Mouse (Mus musculus) cerebellum, adult 2 months (tissue): Measurements from ENCODE around the gene Snai3. TPM values are rescaled to one million over a fixed set of nuclear protein-coding genes. Genes with fewer than 3 reads are reported as not detected.

Experiments used
- DNase-seq, 2 experiments: peaks; one replicate each; pipeline ENCODE4 v3.0.0; 2021
- H3K27ac ChIP-seq: fragments of 200-500 bp; 2 replicates; pipeline ENCODE4 v1.5.1; 2012; ENCODE audit warnings: low read length, control low read depth, inconsistent platforms; ENCODE audit not compliant: insufficient read depth
- H3K27me3 ChIP-seq: fragments of 200-500 bp; 2 replicates; pipeline ENCODE4 v1.6.1; 2012; ENCODE audit warnings: inconsistent platforms, mild to moderate bottlenecking, low read length, moderate library complexity; ENCODE audit not compliant: control insufficient read depth, insufficient read depth
- H3K4me1 ChIP-seq: fragments of 200-500 bp; 2 replicates; pipeline ENCODE4 v1.6.1; 2011; ENCODE audit warnings: low read length; ENCODE audit not compliant: control insufficient read depth, insufficient read depth
- H3K4me3 ChIP-seq: fragments of 200-500 bp; replicated peaks from 2 replicates; pipeline ENCODE3; 2011; ENCODE audit warnings: mild to moderate bottlenecking, low read depth, low read length, control low read depth; ENCODE audit not compliant: insufficient read depth
- CTCF ChIP-seq: fragments of 200-500 bp; IDR thresholded peaks from 2 replicates; pipeline ENCODE4 v1.5.1; 2011; ENCODE audit warnings: low read depth, mild to moderate bottlenecking, control low read depth, low read length, moderate library complexity, borderline replicate concordance; ENCODE audit not compliant: insufficient read depth
- POLR2A ChIP-seq: fragments of 200-500 bp; IDR thresholded peaks from 2 replicates; pipeline ENCODE4 v1.6.1; 2011; ENCODE audit warnings: low read length, control low read depth, borderline replicate concordance; ENCODE audit not compliant: insufficient read depth
- WGBS: fragments of 180-500 bp; shearing (Covaris S2); methylation state at CpG from one replicate; pipeline ENCODE4 v1.1.7; 2018; 5-methylcytosine and 5-hydroxymethylcytosine counted together
- polyA plus RNA-seq: library from polyadenylated mRNA; depleted of rRNA; stranded (reverse); fragments of >200 nt; gene quantifications from 2 replicates; pipeline ENCODE4 v1.2.3, GENCODE M21; 2012

Gene Snai3
- polyA plus RNA-seq, 1 experiment, result 0.13 TPM

DNA sequence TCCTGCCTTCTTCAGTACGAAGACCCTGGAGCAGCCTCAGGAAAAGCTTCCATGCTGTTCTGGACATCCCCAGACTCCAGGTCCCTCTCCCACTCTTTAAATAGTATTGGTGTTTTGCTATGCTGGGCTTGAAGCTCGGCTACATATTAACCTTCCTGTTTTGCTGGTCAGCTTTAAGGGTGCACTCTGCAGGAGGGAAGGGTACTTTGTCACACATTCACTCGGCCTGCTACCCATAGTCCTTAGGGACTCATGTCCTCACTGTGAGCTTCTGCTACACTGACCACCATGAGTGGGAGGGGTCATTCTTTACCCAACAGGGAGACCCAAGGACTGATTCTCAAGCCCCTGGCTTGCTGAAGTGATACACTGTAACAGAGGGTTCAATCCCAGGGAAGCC lies 29.9 kb downstream of the Snai3 start:
- H3K4me3 ChIP-seq, result no peak overlapping the region
- WGBS, result 71% methylated on average over 3 of the region's 3 CpGs
- H3K4me1 ChIP-seq, result no peaks in the 10 kb centered on the region
- H3K27me3 ChIP-seq, result no peaks in the 10 kb centered on the region
- no peak for TF ChIP-seq POLR2A
- no peak for TF ChIP-seq CTCF
- no peak for DNase-seq
- no peak overlapping the region for H3K27ac ChIP-seq

DNA sequence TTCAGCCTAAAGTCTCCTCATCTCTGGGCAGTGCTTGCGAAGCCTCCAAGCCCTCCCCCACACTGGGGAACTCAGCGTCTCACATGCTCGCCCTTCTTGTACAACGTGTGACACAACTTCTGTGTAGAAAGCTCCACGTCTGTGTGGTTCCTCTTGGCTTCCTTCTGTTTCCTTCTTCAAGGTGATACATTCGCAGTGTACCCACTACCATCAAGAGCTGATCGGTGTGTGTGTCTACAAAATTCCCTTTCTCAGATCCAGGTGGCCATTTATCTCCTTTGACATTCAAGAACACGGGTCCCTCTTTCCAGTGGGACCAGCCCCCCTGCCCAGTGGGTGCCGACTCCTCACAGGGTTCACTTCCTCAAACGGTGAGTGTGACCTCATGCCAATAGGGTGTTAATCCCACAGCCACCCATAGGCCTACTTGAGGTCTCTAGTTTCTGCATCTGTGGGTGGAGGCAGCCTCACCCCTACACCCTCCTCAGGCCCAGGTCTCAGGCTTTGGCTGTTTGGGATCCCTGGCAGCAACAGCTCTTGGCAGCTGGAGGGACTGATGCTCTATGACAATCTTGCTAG lies 30.4 kb downstream of the Snai3 start:
- WGBS, result 82% methylated on average over 10 of the region's 10 CpGs
- Histone ChIP-seq H3K4me3 (no peak overlapping the region), H3K27me3 (no peaks in the 10 kb centered on the region), H3K4me1 (no peaks in the 10 kb centered on the region), H3K27ac (no peak overlapping the region)
- DNase-seq, result no peak
- no peak for TF ChIP-seq CTCF
- no peak for TF ChIP-seq POLR2A

DNA sequence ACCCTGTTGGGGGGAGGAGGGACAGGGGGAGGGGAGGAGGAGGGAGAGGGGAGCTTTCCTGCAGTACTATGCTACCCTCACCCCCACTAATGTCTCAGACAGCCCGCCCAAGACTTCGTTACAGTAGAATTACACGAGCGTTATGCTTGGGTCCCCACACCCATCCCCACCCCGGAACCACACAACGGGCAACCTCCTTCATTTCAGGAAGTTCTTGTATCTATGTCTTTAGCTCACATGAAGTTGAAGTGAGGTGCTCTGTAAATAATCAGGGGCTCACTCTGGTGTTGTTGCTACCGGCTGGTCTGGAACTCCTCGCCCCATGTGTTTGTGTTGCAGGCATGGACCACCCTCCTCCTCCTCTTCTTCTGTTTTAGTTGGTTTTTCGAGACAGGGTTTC lies 32.4 kb downstream of the Snai3 start:
- H3K4me3 ChIP-seq, result no peak overlapping the region
- 0 out of 2 replicates have a peak, but pooled peaks cover 3% of the 10 kb centered on the region for H3K4me1 ChIP-seq
- WGBS, result 92% methylated on average over 9 of the region's 9 CpGs
- H3K27me3 ChIP-seq, result no peaks in the 10 kb centered on the region
- no peak for DNase-seq
- no peak for TF ChIP-seq CTCF
- TF ChIP-seq POLR2A, result no peak
- H3K27ac ChIP-seq, result no peak overlapping the region

DNA sequence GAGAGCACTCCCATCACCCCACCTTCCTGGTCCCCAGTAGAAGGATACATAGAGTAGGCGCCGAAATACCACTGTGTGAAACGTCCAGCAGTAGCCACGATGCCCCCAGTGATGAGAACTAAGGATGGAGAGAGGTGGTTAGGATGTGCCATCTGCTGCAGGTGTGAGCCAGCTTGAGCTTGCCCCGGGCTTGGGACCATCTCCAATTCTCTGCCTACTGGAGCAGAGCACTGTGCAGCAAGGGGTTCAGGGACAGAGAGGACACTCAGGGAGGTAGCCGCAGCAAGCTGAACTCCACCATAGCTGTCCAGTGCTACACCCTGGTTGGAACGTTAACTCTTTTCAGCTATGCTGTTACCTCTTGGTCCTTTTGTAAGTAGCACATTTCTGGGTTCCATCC lies 32.9 kb downstream of the Snai3 start:
- TF ChIP-seq CTCF, result no peak
- no peak for TF ChIP-seq POLR2A
- H3K4me1 ChIP-seq, result 0 out of 2 replicates have a peak, but pooled peaks cover 3% of the 10 kb centered on the region
- DNase-seq, result no peak
- H3K27me3 ChIP-seq, result no peaks in the 10 kb centered on the region
- no peak overlapping the region for H3K27ac ChIP-seq
- no peak overlapping the region for H3K4me3 ChIP-seq
- 55% methylated on average over 7 of the region's 7 CpGs for WGBS

DNA sequence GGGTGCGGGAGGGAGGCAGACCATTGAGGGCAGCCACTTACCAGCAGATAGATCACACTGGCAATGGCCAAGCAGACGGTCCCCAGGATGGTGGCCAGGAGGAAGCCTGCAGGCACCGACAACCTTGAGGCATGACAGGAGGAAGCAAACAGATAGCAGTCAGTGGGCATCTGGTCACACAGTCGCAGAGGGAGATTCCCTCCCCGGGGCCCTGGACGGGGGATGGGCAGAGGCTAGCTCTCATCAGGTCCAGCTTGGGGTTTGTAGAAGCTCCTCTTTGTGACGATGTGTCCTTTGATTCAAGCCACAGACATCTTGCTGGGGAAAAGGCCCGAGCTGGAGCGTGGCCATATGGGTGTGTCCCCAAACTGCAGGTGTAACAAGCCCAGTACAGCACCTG lies 34.4 kb downstream of the Snai3 start:
- no peak overlapping the region for H3K4me3 ChIP-seq
- TF ChIP-seq CTCF (no peak), POLR2A (no peak)
- no peak for DNase-seq
- H3K27ac ChIP-seq, result no peak overlapping the region
- 49% methylated on average over 9 of the region's 9 CpGs for WGBS
- H3K27me3 ChIP-seq, result no peaks in the 10 kb centered on the region
- H3K4me1 ChIP-seq, result 0 out of 2 replicates have a peak, but pooled peaks cover 3% of the 10 kb centered on the region

DNA sequence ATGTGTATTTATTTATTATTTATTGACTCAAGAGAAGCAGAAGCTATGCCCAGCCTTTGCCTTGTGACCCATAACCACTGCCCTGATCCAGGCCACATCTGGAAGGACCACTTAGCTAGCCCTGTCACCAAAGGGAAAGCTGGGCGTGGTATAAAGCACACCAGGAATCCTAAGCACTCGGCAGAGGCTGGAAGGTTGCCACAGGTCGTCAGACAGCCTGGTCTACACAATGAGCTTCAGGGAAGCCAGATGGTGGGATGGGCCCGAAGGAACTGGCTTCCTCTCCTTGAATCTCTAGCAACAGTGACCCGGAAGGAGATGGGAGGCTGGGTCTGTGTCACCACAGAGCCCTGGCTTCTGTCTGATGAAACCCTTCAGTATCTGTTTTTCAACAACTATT lies 36.9 kb downstream of the Snai3 start:
- Histone ChIP-seq H3K27me3 (no peaks in the 10 kb centered on the region), H3K4me1 (peaks cover 9% of the 10 kb centered on the region), H3K4me3 (no peak overlapping the region), H3K27ac (no peak overlapping the region)
- DNase-seq, result no peak
- 14% methylated on average over 5 of the region's 5 CpGs for WGBS
- no peak for TF ChIP-seq POLR2A
- no peak for TF ChIP-seq CTCF

DNA sequence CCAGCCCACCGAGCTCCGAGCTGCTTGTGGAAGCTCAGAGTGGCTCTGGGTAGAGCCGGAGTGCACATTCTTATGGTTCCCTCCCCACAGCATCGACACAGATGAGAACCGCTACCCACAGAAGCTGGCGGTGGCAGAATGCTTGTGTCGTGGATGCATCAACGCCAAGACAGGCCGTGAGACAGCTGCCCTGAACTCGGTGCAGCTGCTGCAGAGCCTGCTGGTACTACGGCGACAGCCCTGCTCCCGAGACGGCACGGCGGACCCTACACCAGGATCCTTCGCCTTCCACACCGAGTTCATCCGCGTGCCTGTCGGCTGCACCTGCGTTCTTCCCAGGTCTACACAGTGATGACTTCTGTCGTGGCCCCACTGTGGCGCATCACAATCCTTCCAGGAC lies 37.3 kb downstream of the Snai3 start:
- WGBS, result 70% methylated on average over 24 of the region's 24 CpGs
- no peak overlapping the region for H3K27ac ChIP-seq
- no peaks in the 10 kb centered on the region for H3K27me3 ChIP-seq
- H3K4me3 ChIP-seq, result no peak overlapping the region
- no peak for DNase-seq
- TF ChIP-seq POLR2A, result no peak
- no peak for TF ChIP-seq CTCF
- peaks cover 9% of the 10 kb centered on the region for H3K4me1 ChIP-seq

DNA sequence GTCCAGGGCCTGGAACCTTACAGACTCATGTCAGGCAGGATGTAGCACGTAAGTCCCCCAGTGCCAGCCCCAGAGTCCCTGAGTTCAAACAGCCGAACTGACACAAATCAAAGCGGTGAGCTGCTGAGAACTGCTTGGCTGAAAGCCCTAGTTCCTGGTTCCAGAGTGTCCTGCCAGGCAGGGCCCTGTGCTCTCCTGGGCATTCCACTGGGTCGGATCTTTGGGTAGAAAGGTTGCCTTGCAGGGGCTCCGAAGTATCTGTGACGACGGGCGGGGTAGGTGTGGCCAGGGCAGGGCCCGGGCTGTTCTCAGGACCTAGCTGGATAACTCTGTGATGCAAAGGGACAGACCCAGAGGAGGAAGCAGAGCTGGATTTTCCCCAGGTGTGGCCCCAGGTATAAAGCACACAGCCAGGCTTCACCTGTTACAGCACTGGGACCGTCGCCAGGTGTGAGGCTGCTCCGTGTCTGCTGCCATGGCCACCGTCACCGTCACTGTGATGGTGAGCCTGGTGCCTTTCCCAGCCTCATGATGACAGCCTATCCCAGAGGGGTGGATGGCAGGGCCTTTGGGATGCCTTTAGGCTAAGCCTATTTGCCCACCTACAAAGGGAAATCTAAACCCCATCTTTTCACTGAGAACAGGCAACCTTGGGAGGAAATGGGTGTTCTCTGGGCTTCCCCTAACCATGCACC lies 39.0 kb downstream of the Snai3 start, which contains the start of gene Il17c:
TSS of gene Il17c (plus strand) at position 645 of the 695 bp plus-strand sequence.
- Histone ChIP-seq H3K4me1 (peaks cover 12% of the 10 kb centered on the region), H3K27ac (no peak within 1 kb of the TSS), H3K27me3 (no peaks in the 10 kb centered on the region), H3K4me3 (no peak within 1 kb of the TSS)
- TF ChIP-seq POLR2A (no peak), CTCF (no peak)
- WGBS, result 59% methylated on average over 14 of the region's 14 CpGs
- DNase-seq, result no peak
